Mouse (Mus musculus): Measurements from ENCODE around the gene Cyp2e1.

Gene Cyp2e1

DNA sequence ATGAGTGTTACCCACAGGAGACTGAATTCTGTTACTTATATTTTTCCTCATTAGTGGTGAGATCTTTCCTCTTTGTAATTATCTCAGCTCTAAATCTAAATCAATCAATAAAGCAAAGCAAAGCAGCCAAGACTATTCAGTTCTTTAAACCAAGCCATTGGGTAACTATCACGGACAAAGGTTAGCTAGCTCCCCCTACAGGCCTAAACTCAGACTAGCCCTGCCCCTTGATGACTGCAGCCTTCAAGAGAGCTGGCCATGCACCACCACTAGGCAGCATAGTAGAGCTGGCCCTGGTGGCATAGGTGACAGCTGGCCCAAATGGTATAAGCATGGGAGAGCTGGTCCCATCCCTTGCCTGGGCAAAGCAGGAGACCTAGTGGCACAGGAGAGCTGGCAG is 42.2 kb downstream of the Cyp2e1 start:
- in situ Hi-C loops (cut with MboI, MseI), result no loop called here

DNA sequence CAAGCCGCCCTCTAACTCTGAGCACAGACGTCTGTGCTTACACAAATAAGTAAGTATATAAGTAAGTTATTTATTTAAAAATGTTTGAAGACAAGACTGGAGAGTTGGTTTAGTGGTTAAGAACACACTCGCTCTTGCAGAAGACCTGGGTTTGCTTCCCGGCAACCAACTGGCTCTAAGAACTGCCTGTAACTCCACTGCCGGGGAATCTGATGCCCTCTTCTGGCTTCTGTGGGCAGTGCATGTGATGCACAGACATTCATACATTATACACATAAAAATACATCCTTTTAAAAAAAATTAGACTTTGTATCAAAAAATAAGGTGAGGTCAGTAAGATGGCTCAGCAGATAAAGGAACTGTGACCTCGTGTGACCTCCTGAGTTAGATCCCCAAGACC is 47.0 kb downstream of the Cyp2e1 start:
- in situ Hi-C loops (cut with MboI, MseI), result no loop called here

DNA sequence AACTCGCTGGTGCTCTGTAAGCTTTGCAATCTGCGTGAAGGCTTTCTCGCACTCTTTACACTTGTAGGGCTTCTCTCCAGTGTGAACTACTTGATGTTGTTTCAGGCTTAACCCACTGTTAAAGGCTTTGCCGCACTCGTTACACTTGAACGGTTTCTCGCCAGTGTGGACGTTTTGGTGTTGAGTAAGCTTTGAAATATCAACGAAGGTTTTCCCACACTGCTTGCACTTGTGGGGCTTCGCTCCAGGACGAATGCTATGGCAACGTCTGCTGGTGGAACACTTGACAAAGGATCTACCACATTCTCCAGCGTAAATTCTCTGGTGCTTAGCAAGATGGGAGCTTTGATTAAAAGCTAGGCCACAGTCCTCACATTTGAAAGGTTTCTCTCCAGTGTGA is 48.2 kb downstream of the Cyp2e1 start:
- in situ Hi-C loops (cut with MboI, MseI), result no loop called here

DNA sequence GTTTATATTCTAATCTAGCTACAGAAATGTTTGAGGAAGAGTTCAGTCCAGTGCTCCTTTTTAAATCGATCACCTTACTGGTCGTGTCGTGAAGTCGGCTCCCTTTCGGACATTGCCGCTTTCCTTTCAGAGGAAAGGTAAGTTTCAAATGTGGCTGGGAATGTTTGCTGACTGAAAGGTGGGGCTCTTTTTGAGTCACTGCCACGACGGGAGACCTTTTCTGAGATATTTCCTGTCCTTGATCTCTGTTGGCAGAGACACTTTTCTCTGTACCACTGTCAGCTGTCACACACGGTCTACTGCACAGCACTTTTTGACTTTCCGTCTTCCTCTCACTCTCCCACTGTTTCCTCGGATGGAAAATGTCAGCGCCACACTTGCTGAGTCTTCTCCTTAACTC is 49.3 kb downstream of the Cyp2e1 start:
- in situ Hi-C loops (cut with MboI, MseI), result no loop called here

DNA sequence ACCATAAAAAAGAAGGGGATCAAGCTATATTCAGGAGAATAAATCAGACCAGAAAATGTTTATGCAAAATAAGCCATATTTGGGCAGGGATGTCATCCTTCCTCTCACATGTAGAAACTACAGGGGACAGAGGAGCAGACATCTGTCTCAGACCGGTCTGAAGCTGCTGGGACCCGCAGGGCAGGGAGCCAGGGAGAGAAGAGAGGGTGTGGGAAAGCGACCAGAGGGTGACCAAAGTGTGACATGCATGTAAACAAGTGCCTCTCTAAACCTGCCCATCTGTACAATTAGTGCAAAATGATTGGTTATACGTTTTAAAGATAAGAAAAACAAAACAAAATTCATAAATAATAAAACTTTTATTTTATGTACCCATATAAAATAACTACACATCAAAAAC is 56.6 kb downstream of the Cyp2e1 start:
- in situ Hi-C loops (cut with MboI, MseI), result no loop called here

DNA sequence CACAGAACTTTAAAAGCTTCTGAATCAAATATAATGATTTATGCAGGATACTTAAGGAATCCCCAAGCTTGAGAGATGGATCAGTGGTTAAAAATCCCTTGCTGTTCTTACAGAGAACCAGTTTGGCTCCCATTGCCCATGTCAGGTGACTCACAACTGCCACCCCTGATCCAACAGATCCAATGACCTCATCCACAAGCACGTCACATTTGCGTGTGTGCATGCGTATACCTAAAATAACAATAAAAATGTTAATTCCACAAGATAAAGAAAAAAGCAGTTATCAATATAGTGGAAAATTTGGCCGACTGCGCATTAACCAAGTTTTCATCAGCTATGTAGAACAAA is 57.7 kb downstream of the Cyp2e1 start:
- in situ Hi-C loops (cut with MboI, MseI), result no loop called here

DNA sequence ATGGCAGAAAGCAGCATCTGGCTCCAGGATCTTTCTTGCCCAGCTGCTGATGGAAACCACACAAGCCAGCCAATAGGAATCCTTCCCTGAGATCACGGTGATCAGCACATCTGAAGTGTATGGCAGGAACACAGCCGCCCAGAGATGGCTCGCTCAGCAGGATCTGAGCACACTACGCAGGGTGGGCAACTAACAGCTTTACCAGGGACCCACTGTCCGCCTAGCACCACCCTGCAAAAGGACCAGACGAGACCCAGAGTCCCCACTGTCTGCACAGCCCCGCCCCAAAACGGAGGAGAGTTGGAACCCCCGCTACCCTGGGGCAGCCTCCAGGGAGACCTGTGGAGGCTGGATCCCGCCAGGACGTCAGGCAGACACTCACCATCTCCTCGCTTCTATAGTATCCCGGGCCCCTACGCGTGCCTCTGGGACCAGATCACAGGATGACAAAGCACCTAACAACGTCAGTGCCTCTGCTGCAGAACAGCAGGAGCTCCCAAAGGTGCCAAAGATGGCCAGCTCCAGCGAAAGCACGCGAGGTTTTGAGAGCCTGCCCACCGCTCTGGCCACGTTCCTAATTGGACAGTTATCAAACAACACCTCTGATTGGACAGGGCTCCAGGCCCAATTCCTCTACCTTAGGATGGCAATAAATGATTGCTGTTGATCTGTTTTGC is 58.3 kb downstream of the Cyp2e1 start, which contains the start of gene Zfp941:
Gene Zfp941, minus strand, starts transcription at position 526 of the 677 bp plus-strand sequence.
- in situ Hi-C loops (cut with MboI, MseI), result no loop called here

DNA sequence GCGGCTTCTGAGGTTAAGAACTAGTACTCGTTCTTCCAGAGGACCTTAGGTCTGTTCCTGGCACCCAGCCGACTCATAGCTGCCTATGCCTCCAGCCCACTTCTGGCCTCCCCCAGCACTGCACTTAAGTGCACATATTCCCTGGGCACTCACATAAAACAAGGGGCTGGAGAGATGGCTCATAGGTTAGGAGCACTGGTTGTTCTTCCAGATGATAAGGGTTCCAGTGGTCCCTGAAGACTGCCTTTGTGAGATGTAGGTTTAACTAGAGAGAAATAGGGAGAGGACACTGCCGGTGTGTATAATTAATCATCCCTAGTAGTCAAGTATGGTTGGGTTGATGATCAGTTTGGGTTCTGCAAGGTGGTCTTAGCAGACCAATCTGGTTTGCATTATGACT is 59.2 kb downstream of the Cyp2e1 start:
- in situ Hi-C loops (cut with MboI, MseI), result no loop called here

Data from regulatory T cell (primary cell).